Mouse (Mus musculus): Measurements from ENCODE around the gene Kmt2e. TPM values are rescaled to one million over a fixed set of nuclear protein-coding genes. Genes with fewer than 3 reads are reported as not detected.

Kmt2e gene
- total and polyA plus RNA-seq, 3 experiments, result 7.2 to 29.7 (median 21.3) TPM

- no peak; the same call in 1 of the 2 replicates for TF ChIP-seq GABPA (IDR thresholded peaks at IDR 0.05; ENCODE audit: insufficient replicate concordance, low read depth, low read length)
- TF ChIP-seq UBTF (IDR thresholded peaks at IDR 0.05; ENCODE audit: low read depth, low read length), result no peak
- peak; percentile 87; the same call in 1 of the 2 replicates for TF ChIP-seq MEF2A (IDR thresholded peaks at IDR 0.05; ENCODE audit: borderline replicate concordance, low read depth, low read length)
- TF ChIP-seq ZNF384 (IDR thresholded peaks at IDR 0.05; ENCODE audit: low read depth, low read length), result peak; percentile 75
- TF ChIP-seq MXI1 (IDR thresholded peaks at IDR 0.05; ENCODE audit: low read depth, low read length), result peak; percentile 60; the same call in 1 of the 2 replicates
- TF ChIP-seq ZC3H11A (IDR thresholded peaks at IDR 0.05; ENCODE audit: low read depth, low read length), result no peak
- 0 out of 2 replicates have a peak, but pooled peaks have one; percentile 15 for TF ChIP-seq NRF1 (IDR thresholded peaks at IDR 0.05; ENCODE audit: low read depth, low read length)
- no peak for TF ChIP-seq CTCF (conservative IDR thresholded peaks at IDR 0.05 in 1 of 2, IDR thresholded peaks at IDR 0.05 in 1 of 2; ENCODE audit: low read depth in 2 of 2, low read length in 2 of 2)
Measured at GRCm38 (mm10) chr5:23405666-23406404, 28.4 kb upstream of the Kmt2e start (continued).

DNA sequence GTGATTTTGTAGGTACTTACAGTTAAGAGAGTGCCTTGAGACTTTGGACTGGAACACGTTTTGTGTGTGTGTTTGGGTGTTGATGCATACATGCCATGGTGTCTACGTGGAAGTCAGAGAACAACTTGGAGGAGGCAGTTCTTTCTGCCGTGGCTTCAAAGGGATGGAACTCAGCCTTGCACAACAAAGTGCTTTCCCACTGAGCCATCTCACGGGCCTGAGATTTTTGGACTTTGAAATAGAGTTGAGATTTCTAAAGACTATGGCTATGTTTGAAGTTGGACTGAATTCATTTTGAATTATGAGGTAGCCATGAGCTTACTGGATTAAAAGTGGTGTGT lies 27.9 kb upstream of the Kmt2e start:
- peaks cover 7 to 10% of the 10 kb centered on the region in 2 experiments for H3K36me3 ChIP-seq (replicated peaks in 1 of 2; ENCODE audit: control insufficient read depth in 1 of 2, insufficient read depth in 1 of 2, low read length in 1 of 2)
- dilution Hi-C loops (cut with MboI; ENCODE audit: extremely low pct_ligation_motif_present, extremely low pct_unique_long_range_greater_than_20kb, low sequenced_read_pairs), result no loop called here

GRCm38 (mm10) chr5:23408106-23408505 lies 26.1 kb upstream of the Kmt2e start:
- dilution Hi-C loops (cut with MboI; ENCODE audit: extremely low pct_ligation_motif_present, extremely low pct_unique_long_range_greater_than_20kb, low sequenced_read_pairs) (no loop called here), in situ Hi-C loops (cut with MboI; ENCODE audit: low pct_ligation_motif_present, low pct_unique_long_range_greater_than_20kb, low sequenced_read_pairs) (loop anchor here (25.0 kb wide), 1 partner anchor 654 kb away; no protein-coding TSS in a partner anchor)
- Histone ChIP-seq H3K27ac (ENCODE audit: insufficient read depth, low read depth) (peak overlapping the region; percentile 46; the same call in 1 of the 2 replicates), H3K4me3 (replicated peaks in 1 of 3; ENCODE audit: low read depth in 2 of 3, low read length in 2 of 3, poor library complexity in 1 of 3) (peak overlapping the region in 1 of 3 experiments; percentile 72), H3K9me3 (replicated peaks; ENCODE audit: low read length) (no peaks in the 10 kb centered on the region), H3K27me3 (replicated peaks) (no peaks in the 10 kb centered on the region), H3K9ac (ENCODE audit: insufficient read depth, low read depth) (peak overlapping the region; percentile 25; the same call in 1 of the 2 replicates), H3K4me1 (ENCODE audit: control insufficient read depth in 1 of 2, insufficient read depth in 2 of 2) (peaks cover 38 to 88% of the 10 kb centered on the region in 2 experiments), H3K79me2 (replicated peaks; ENCODE audit: control insufficient read depth, extremely low read depth, insufficient read depth, poor library complexity, severe bottlenecking) (peaks cover 43% of the 10 kb centered on the region), H3K36me3 (replicated peaks in 1 of 2; ENCODE audit: control insufficient read depth in 1 of 2, insufficient read depth in 1 of 2, low read length in 1 of 2) (peaks cover 7 to 15% of the 10 kb centered on the region in 2 experiments), H3K4me2 (ENCODE audit: insufficient read depth, low read depth, poor library complexity, severe bottlenecking) (peak overlapping the region; percentile 62; the same call in 1 of the 2 replicates)
- no peak for DNase-seq (ENCODE audit: extremely low read depth)
- TF ChIP-seq IRF4 (IDR thresholded peaks at IDR 0.05; ENCODE audit: low read depth, low read length) (no peak), MAZ (IDR thresholded peaks at IDR 0.05; ENCODE audit: low read depth, low read length) (no peak), NELFE (IDR thresholded peaks at IDR 0.05; ENCODE audit: low read depth, low read length) (no peak), POLR2AphosphoS2 (IDR thresholded peaks at IDR 0.05; ENCODE audit: low read depth, low read length) (no peak), MAFK (IDR thresholded peaks at IDR 0.05; ENCODE audit: insufficient replicate concordance, low read length) (no peak)

More for the DNA sequence above, 27.9 kb upstream of the Kmt2e start:
- no peaks in the 10 kb centered on the region for H3K27me3 ChIP-seq (replicated peaks)
- in situ Hi-C loops (cut with MboI; ENCODE audit: low pct_ligation_motif_present, low pct_unique_long_range_greater_than_20kb, low sequenced_read_pairs), result loop anchor here (25.0 kb wide), 1 partner anchor 656 kb away; no protein-coding TSS in a partner anchor
- TF ChIP-seq NELFE (IDR thresholded peaks at IDR 0.05; ENCODE audit: low read depth, low read length), result no peak
- no peak for TF ChIP-seq PAX5 (IDR thresholded peaks at IDR 0.05; ENCODE audit: low read length)
- no peak for TF ChIP-seq KAT2A (IDR thresholded peaks at IDR 0.05; ENCODE audit: insufficient replicate concordance, low read length)
- TF ChIP-seq USF2 (conservative IDR thresholded peaks at IDR 0.05; ENCODE audit: low read depth, low read length), result no peak
- no peak for TF ChIP-seq E2F4 (IDR thresholded peaks at IDR 0.05; ENCODE audit: insufficient replicate concordance, low read depth, low read length)
- TF ChIP-seq MEF2A (IDR thresholded peaks at IDR 0.05; ENCODE audit: borderline replicate concordance, low read depth, low read length), result no peak
- no peak for TF ChIP-seq ZC3H11A (IDR thresholded peaks at IDR 0.05; ENCODE audit: low read depth, low read length)
- TF ChIP-seq TBP (conservative IDR thresholded peaks at IDR 0.05; ENCODE audit: low read depth, low read length), result no peak
- TF ChIP-seq IRF4 (IDR thresholded peaks at IDR 0.05; ENCODE audit: low read depth, low read length), result no peak
- TF ChIP-seq GABPA (IDR thresholded peaks at IDR 0.05; ENCODE audit: insufficient replicate concordance, low read depth, low read length), result no peak
- no peak for TF ChIP-seq MXI1 (IDR thresholded peaks at IDR 0.05; ENCODE audit: low read depth, low read length)
- TF ChIP-seq ETS1 (conservative IDR thresholded peaks at IDR 0.05; ENCODE audit: low read depth, low read length), result no peak
- no peak for TF ChIP-seq ZMIZ1 (IDR thresholded peaks at IDR 0.05; ENCODE audit: low read depth, low read length)
- no peak for TF ChIP-seq USF1 (IDR thresholded peaks at IDR 0.05; ENCODE audit: low read depth, low read length)
- no peak for TF ChIP-seq CTCF (conservative IDR thresholded peaks at IDR 0.05 in 1 of 2, IDR thresholded peaks at IDR 0.05 in 1 of 2; ENCODE audit: low read depth in 2 of 2, low read length in 2 of 2)
- TF ChIP-seq MAX (IDR thresholded peaks at IDR 0.05; ENCODE audit: low read length), result no peak
- TF ChIP-seq POLR2AphosphoS2 (IDR thresholded peaks at IDR 0.05; ENCODE audit: low read depth, low read length), result no peak
- no peak for TF ChIP-seq CHD2 (IDR thresholded peaks at IDR 0.05; ENCODE audit: low read length)
- H3K79me2 ChIP-seq (replicated peaks; ENCODE audit: control insufficient read depth, extremely low read depth, insufficient read depth, poor library complexity, severe bottlenecking), result peaks cover 26% of the 10 kb centered on the region
- DNase-seq (ENCODE audit: extremely low read depth), result no peak
- peak overlapping the region; percentile 53 to 72 (median 56) for H3K4me3 ChIP-seq (replicated peaks in 1 of 3; ENCODE audit: low read depth in 2 of 3, low read length in 2 of 3, poor library complexity in 1 of 3)
- H3K4me1 ChIP-seq (ENCODE audit: control insufficient read depth in 1 of 2, insufficient read depth in 2 of 2), result peaks cover 31 to 84% of the 10 kb centered on the region in 2 experiments
- H3K4me2 ChIP-seq (ENCODE audit: insufficient read depth, low read depth, poor library complexity, severe bottlenecking), result peak overlapping the region; percentile 62
- H3K9me3 ChIP-seq (replicated peaks; ENCODE audit: low read length), result no peaks in the 10 kb centered on the region
- H3K9ac ChIP-seq (ENCODE audit: insufficient read depth, low read depth), result peak overlapping the region; percentile 79
- peak overlapping the region; percentile 91 for H3K27ac ChIP-seq (ENCODE audit: insufficient read depth, low read depth)

Measured in CH12.LX (cell line).